Mouse (Mus musculus) heart, embryonic 13.5 days (tissue): ENCODE data around the gene Man2b1. TPM values are rescaled to one million over a fixed set of nuclear protein-coding genes. Genes with fewer than 3 reads are reported as not detected.
"Not testable (repeated sequence)": the region's sequence is repeated elsewhere in the genome, so short reads cannot be mapped to it uniquely, and the experiment has no call there.

Experiments used
- ATAC-seq: fragments of 200-750 bp; cut with Nextera tagmentation; 2 replicates; pipeline ENCODE4 v1.8.0; 2017; ENCODE audit warnings: moderate TSS enrichment; ENCODE audit not compliant: insufficient number of reproducible peaks, low FRiP score, low TSS enrichment; ENCODE audit errors: extremely low read depth
- H3K27ac ChIP-seq: fragments of 300-500 bp; sonication (generic); replicated peaks from 2 replicates; pipeline ENCODE4 v1.5.1; 2015; ENCODE audit warnings: moderate library complexity, mild to moderate bottlenecking, inconsistent platforms
- H3K27me3 ChIP-seq: fragments of 300-500 bp; sonication (generic); replicated peaks from 2 replicates; pipeline ENCODE4 v1.6.1; 2015; ENCODE audit warnings: mild to moderate bottlenecking, inconsistent platforms
- H3K36me3 ChIP-seq: fragments of 300-500 bp; sonication (generic); 2 replicates; pipeline ENCODE4 v1.6.1; 2015; ENCODE audit warnings: mild to moderate bottlenecking, inconsistent platforms
- H3K4me1 ChIP-seq: fragments of 300-500 bp; sonication (generic); 2 replicates; pipeline ENCODE4 v1.6.1; 2015; ENCODE audit warnings: inconsistent platforms
- H3K4me2 ChIP-seq: fragments of 300-500 bp; sonication (generic); 2 replicates; pipeline ENCODE4 v1.6.1; 2015; ENCODE audit warnings: inconsistent platforms, mild to moderate bottlenecking, moderate library complexity
- H3K4me3 ChIP-seq: fragments of 300-500 bp; sonication (generic); 2 replicates; pipeline ENCODE4 v1.5.1; 2015; ENCODE audit warnings: moderate library complexity, mild to moderate bottlenecking, inconsistent platforms
- H3K9ac ChIP-seq: fragments of 300-500 bp; sonication (generic); 2 replicates; pipeline ENCODE4 v1.6.1; 2015; ENCODE audit warnings: inconsistent platforms, mild to moderate bottlenecking, moderate library complexity
- H3K9me3 ChIP-seq: fragments of 300-500 bp; sonication (generic); 2 replicates; pipeline ENCODE4 v1.6.1; 2016; ENCODE audit warnings: inconsistent platforms
- WGBS: fragments of 180-500 bp; shearing (Covaris S2); methylation state at CpG from one replicate; pipeline ENCODE4 v1.1.7; 2015; ENCODE audit warnings: mixed read lengths; 5-methylcytosine and 5-hydroxymethylcytosine counted together
- polyA plus RNA-seq: library from polyadenylated mRNA; unstranded; fragments of >200 nt; fragmentation: Nextera tagmentation; extraction: Ambion mirVana; gene quantifications from 2 replicates; pipeline ENCODE4 v1.2.1, GENCODE M21; 2015

The Man2b1 gene
- polyA plus RNA-seq, 1 experiment from 2014 or later = 30.5 TPM

GRCm38 (mm10) chr8:85095051-85095450 lies 12.0 kb downstream of the Man2b1 start:
- 82% methylated on average over 13 of the region's 13 CpGs for WGBS
- H3K9ac ChIP-seq = no peak overlapping the region
- no peak for ATAC-seq
- no peaks in the 10 kb centered on the region for H3K9me3 ChIP-seq
- H3K4me2 ChIP-seq = no peak overlapping the region
- no peaks in the 10 kb centered on the region for H3K4me1 ChIP-seq
- H3K27me3 ChIP-seq = no peaks in the 10 kb centered on the region
- H3K36me3 ChIP-seq = peaks cover 86% of the 10 kb centered on the region
- no peak overlapping the region for H3K4me3 ChIP-seq
- H3K27ac ChIP-seq = no peak overlapping the region

GRCm38 (mm10) chr8:85095566-85095965 lies 12.5 kb downstream of the Man2b1 start:
- no peaks in the 10 kb centered on the region for H3K27me3 ChIP-seq
- H3K4me1 ChIP-seq = no peaks in the 10 kb centered on the region
- 88% methylated on average over 7 of the region's 7 CpGs for WGBS
- no peak for ATAC-seq
- H3K9ac ChIP-seq = no peak overlapping the region
- no peak overlapping the region for H3K4me3 ChIP-seq
- H3K36me3 ChIP-seq = peaks cover 86% of the 10 kb centered on the region
- no peak overlapping the region for H3K27ac ChIP-seq
- H3K4me2 ChIP-seq = no peak overlapping the region
- no peaks in the 10 kb centered on the region for H3K9me3 ChIP-seq

- Histone ChIP-seq H3K9me3 (no peaks in the 10 kb centered on the region), H3K4me2 (no peak overlapping the region), H3K27me3 (no peaks in the 10 kb centered on the region), H3K4me3 (no peak overlapping the region), H3K4me1 (no peaks in the 10 kb centered on the region), H3K36me3 (peaks cover 80% of the 10 kb centered on the region), H3K9ac (no peak overlapping the region), H3K27ac (no peak overlapping the region)
- ATAC-seq = no peak
- 86% methylated on average over 16 of the region's 16 CpGs for WGBS
Observed at GRCm38 (mm10) chr8:85096196-85096595, 13.1 kb downstream of the Man2b1 start.

GRCm38 (mm10) chr8:85096850-85097249 lies 13.8 kb downstream of the Man2b1 start:
- Histone ChIP-seq H3K27ac (no peak overlapping the region), H3K4me3 (no peak overlapping the region), H3K9ac (no peak overlapping the region), H3K27me3 (no peaks in the 10 kb centered on the region), H3K4me2 (no peak overlapping the region), H3K9me3 (no peaks in the 10 kb centered on the region), H3K36me3 (peaks cover 74% of the 10 kb centered on the region), H3K4me1 (no peaks in the 10 kb centered on the region)
- ATAC-seq = no peak
- WGBS = 79% methylated on average over 4 of the region's 4 CpGs

- Histone ChIP-seq H3K9me3 (no peaks in the 10 kb centered on the region), H3K4me2 (no peak overlapping the region), H3K4me3 (no peak overlapping the region), H3K9ac (no peak overlapping the region), H3K27me3 (no peaks in the 10 kb centered on the region), H3K4me1 (no peaks in the 10 kb centered on the region), H3K36me3 (peaks cover 46% of the 10 kb centered on the region), H3K27ac (no peak overlapping the region)
- no peak for ATAC-seq
- WGBS = 72% methylated on average over 4 of the region's 4 CpGs
Observed at GRCm38 (mm10) chr8:85100076-85100665, 17.1 kb downstream of the Man2b1 start.

- H3K4me3 ChIP-seq = no peak overlapping the region
- H3K27me3 ChIP-seq = no peaks in the 10 kb centered on the region
- ATAC-seq = no peak
- H3K4me2 ChIP-seq = no peak overlapping the region
- H3K27ac ChIP-seq = no peak overlapping the region
- 89% methylated on average over 10 of the region's 10 CpGs for WGBS
- H3K9ac ChIP-seq = no peak overlapping the region
- 0 out of 2 replicates have a peak, but pooled peaks cover 3% of the 10 kb centered on the region for H3K9me3 ChIP-seq
- peaks cover 44% of the 10 kb centered on the region for H3K36me3 ChIP-seq
- H3K4me1 ChIP-seq = no peaks in the 10 kb centered on the region
Observed at GRCm38 (mm10) chr8:85113241-85113640, 30.2 kb downstream of the Man2b1 start.

GRCm38 (mm10) chr8:85115501-85115900 lies 32.4 kb downstream of the Man2b1 start:
- no peak for ATAC-seq
- H3K4me3 ChIP-seq = no peak overlapping the region
- H3K4me1 ChIP-seq = 0 out of 2 replicates have a peak, but pooled peaks cover 4% of the 10 kb centered on the region
- H3K9me3 ChIP-seq = no peaks in the 10 kb centered on the region
- 72% methylated on average over 4 of the region's 4 CpGs for WGBS
- peaks cover 27% of the 10 kb centered on the region for H3K36me3 ChIP-seq
- H3K27ac ChIP-seq = no peak overlapping the region
- H3K27me3 ChIP-seq = no peaks in the 10 kb centered on the region
- no peak overlapping the region for H3K9ac ChIP-seq
- H3K4me2 ChIP-seq = no peak overlapping the region

- Histone ChIP-seq H3K36me3 (peaks cover 12% of the 10 kb centered on the region), H3K4me3 (no peak overlapping the region), H3K27ac (no peak overlapping the region), H3K9ac (no peak overlapping the region), H3K27me3 (no peaks in the 10 kb centered on the region), H3K4me1 (0 out of 2 replicates have a peak, but pooled peaks cover 4% of the 10 kb centered on the region), H3K9me3 (no peaks in the 10 kb centered on the region), H3K4me2 (no peak overlapping the region)
- WGBS = 79% methylated on average over 7 of the region's 7 CpGs
- no peak for ATAC-seq
Observed at GRCm38 (mm10) chr8:85116984-85117383, 33.9 kb downstream of the Man2b1 start.

- ATAC-seq = no peak
- 0 out of 2 replicates have a peak, but pooled peaks cover 2% of the 10 kb centered on the region for H3K36me3 ChIP-seq
- no peaks in the 10 kb centered on the region for H3K9me3 ChIP-seq
- H3K4me2 ChIP-seq = peak overlapping the region; percentile 74
- H3K27me3 ChIP-seq = no peaks in the 10 kb centered on the region
- 0 out of 2 replicates have a peak, but pooled peaks cover 4% of the 10 kb centered on the region for H3K4me1 ChIP-seq
- peak overlapping the region; percentile 67 for H3K4me3 ChIP-seq
- H3K27ac ChIP-seq = peak overlapping the region; percentile 55
- H3K9ac ChIP-seq = peak overlapping the region; percentile 82
- 6% methylated on average over 37 of the region's 37 CpGs for WGBS
Observed at GRCm38 (mm10) chr8:85119052-85119981, 36.2 kb downstream of the Man2b1 start.

- H3K4me3 ChIP-seq, H3K27ac ChIP-seq, H3K9me3 ChIP-seq, H3K4me2 ChIP-seq, H3K27me3 ChIP-seq, H3K36me3 ChIP-seq, ATAC-seq, H3K4me1 ChIP-seq, H3K9ac ChIP-seq: not testable (repeated sequence)
- 67% methylated on average over 5 of the region's 5 CpGs for WGBS
Observed at GRCm38 (mm10) chr8:85120251-85120650, 37.2 kb downstream of the Man2b1 start.

GRCm38 (mm10) chr8:85122995-85123394 lies 39.9 kb downstream of the Man2b1 start, which contains the start of gene Zfp791:
Gene Zfp791 (minus strand): TSS chr8:85123095.
- no peak for ATAC-seq
- no peaks in the 10 kb centered on the region for H3K9me3 ChIP-seq
- WGBS = 64% methylated on average over 3 of the region's 3 CpGs
- H3K9ac ChIP-seq = no peak within 1 kb of the TSS
- H3K4me2 ChIP-seq = no peak within 1 kb of the TSS
- H3K36me3 ChIP-seq = no peaks in the 10 kb centered on the region
- H3K4me3 ChIP-seq = no peak within 1 kb of the TSS
- H3K4me1 ChIP-seq = 0 out of 2 replicates have a peak, but pooled peaks cover 4% of the 10 kb centered on the region
- H3K27me3 ChIP-seq = no peaks in the 10 kb centered on the region
- H3K27ac ChIP-seq = no peak within 1 kb of the TSS
